Mouse (Mus musculus) heart, adult 2 months (tissue): ENCODE measurements around the gene Ube2f. TPM values are rescaled to one million over a fixed set of nuclear protein-coding genes. Genes with fewer than 3 reads are reported as not detected.

Experiments used
- DNase-seq, 2 experiments: peaks; one replicate each; pipeline ENCODE4 v3.0.0; 2021
- H3K27ac ChIP-seq: fragments of 200-600 bp; 2 replicates; pipeline ENCODE4 v1.8.1; 2022
- H3K27me3 ChIP-seq: fragments of 200-500 bp; 2 replicates; pipeline ENCODE4 v1.6.1; 2012; ENCODE audit warnings: mild to moderate bottlenecking, low read length, inconsistent platforms, mixed read lengths; ENCODE audit not compliant: control insufficient read depth, insufficient read depth
- H3K36me3 ChIP-seq: fragments of 200-500 bp; 2 replicates; pipeline ENCODE4 v1.6.1; 2012; ENCODE audit warnings: low read length, inconsistent platforms; ENCODE audit not compliant: control insufficient read depth, insufficient read depth
- H3K4me1 ChIP-seq: fragments of 200-500 bp; 2 replicates; pipeline ENCODE4 v1.6.1; 2011; ENCODE audit warnings: low read length; ENCODE audit not compliant: control insufficient read depth, insufficient read depth
- H3K4me3 ChIP-seq: fragments of 200-600 bp; 2 replicates; pipeline ENCODE4 v1.8.1; 2022
- H3K79me2 ChIP-seq: fragments of 200-500 bp; replicated peaks from 2 replicates; pipeline ENCODE4 v1.6.1; 2012; ENCODE audit warnings: mild to moderate bottlenecking, inconsistent platforms, low read length, moderate library complexity, mixed read lengths; ENCODE audit not compliant: control insufficient read depth, insufficient read depth
- H3K9ac ChIP-seq: fragments of 200-500 bp; 2 replicates; pipeline ENCODE4 v1.6.1; 2012; ENCODE audit warnings: low read depth, mild to moderate bottlenecking, control low read depth, inconsistent platforms, low read length, mixed read lengths
- CTCF ChIP-seq: fragments of 200-600 bp; IDR thresholded peaks from 2 replicates; pipeline ENCODE4 v1.8.1; 2022; ENCODE audit warnings: antibody characterized with exemption, mild to moderate bottlenecking, moderate library complexity
- EP300 ChIP-seq: fragments of 200-500 bp; IDR thresholded peaks from 2 replicates; pipeline ENCODE4 v1.6.1; 2011; ENCODE audit warnings: low read depth, low read length, control low read depth; ENCODE audit not compliant: insufficient read depth
- POLR2A ChIP-seq: fragments of 200-500 bp; IDR thresholded peaks from 2 replicates; pipeline ENCODE4 v1.6.1; 2011; ENCODE audit warnings: mild to moderate bottlenecking, low read depth, low read length, control low read depth; ENCODE audit not compliant: insufficient read depth
- WGBS: fragments of 180-500 bp; shearing (Covaris S2); methylation state at CpG from one replicate; pipeline ENCODE4 v1.1.7; 2018; 5-methylcytosine and 5-hydroxymethylcytosine counted together
- intact Hi-C: fragments of 180-260 bp; cut with DNase I; formaldehyde crosslinking; loops from one replicate; pipeline ENCODE4 v1.15.1; 2025
- long read RNA-seq: library from polyadenylated mRNA; stranded (forward); transcript quantifications from one replicate; pipeline ENCODE4 v2.0.0, GENCODE M21; 2021
- polyA plus RNA-seq: library from polyadenylated mRNA; depleted of rRNA; stranded (reverse); fragments of >200 nt; gene quantifications from 2 replicates; pipeline ENCODE4 v1.2.3, GENCODE M21; 2012; rRNA removed
- total RNA-seq, 2 experiments: library from RNA; stranded (reverse); gene quantifications; 2 replicates each; pipeline ENCODE4 v1.2.3; 2021

Gene Ube2f
- 10 to 100 TPM; 43.1 to 48.1 TPM for total RNA-seq
- 39.4 and 62.5 TPM in 2 replicates for polyA plus RNA-seq
- long read RNA-seq, full-length matches to known transcripts: 40 of 48 reads
- long read RNA-seq, partial matches to known transcripts: 1 of 48 reads
- long read RNA-seq, other reads (novel, unspliced or antisense): 7 of 48 reads

GRCm38 (mm10) chr1:91249564-91250414 is at the start of gene Ube2f:
TSS of gene Ube2f (plus strand) at chr1:91250304.
- peaks cover 2% of the 10 kb centered on the region; the same call in 1 of the 2 replicates for H3K36me3 ChIP-seq
- under 1% methylated on average over 43 of the region's 43 CpGs for WGBS
- no peaks in the 10 kb centered on the region for H3K27me3 ChIP-seq
- H3K9ac ChIP-seq: peak within 1 kb of the TSS; percentile 93
- peak; percentile 64 for TF ChIP-seq CTCF
- peak; percentile 90 for TF ChIP-seq EP300
- TF ChIP-seq POLR2A: peak; percentile 76
- peak; percentile 91 to 95 for DNase-seq
- intact Hi-C loops: loop anchor here (1.0 kb wide), 1 partner anchor 49 kb away; the partner anchor contains the start of gene Scly
- peak within 1 kb of the TSS; percentile 91 for H3K4me3 ChIP-seq
- H3K4me1 ChIP-seq: peaks cover 7% of the 10 kb centered on the region
- peak within 1 kb of the TSS; percentile 86 for H3K27ac ChIP-seq
- H3K79me2 ChIP-seq: peaks cover 4% of the 10 kb centered on the region; the same call in 1 of the 2 replicates

- WGBS: 50% methylated on average over 3 of the region's 3 CpGs
- intact Hi-C loops: no loop called here
- H3K4me1 ChIP-seq: no peaks in the 10 kb centered on the region
- no peaks in the 10 kb centered on the region for H3K36me3 ChIP-seq
- no peak overlapping the region for H3K27ac ChIP-seq
- H3K79me2 ChIP-seq: no peaks in the 10 kb centered on the region
- no peaks in the 10 kb centered on the region for H3K27me3 ChIP-seq
- H3K4me3 ChIP-seq: no peak overlapping the region
- DNase-seq: no peak
- no peak overlapping the region for H3K9ac ChIP-seq
- TF ChIP-seq CTCF (no peak), POLR2A (no peak), EP300 (no peak)
These were observed 49.0 kb upstream of the Ube2f start for GRCm38 (mm10) chr1:91201122-91201521.

- no peak for TF ChIP-seq POLR2A
- no peak for TF ChIP-seq EP300
- TF ChIP-seq CTCF: no peak
- 85% methylated on average over 5 of the region's 5 CpGs for WGBS
- intact Hi-C loops: no loop called here
- Histone ChIP-seq H3K9ac (no peak overlapping the region), H3K27ac (no peak overlapping the region), H3K36me3 (no peaks in the 10 kb centered on the region), H3K79me2 (no peaks in the 10 kb centered on the region), H3K27me3 (no peaks in the 10 kb centered on the region), H3K4me3 (no peak overlapping the region), H3K4me1 (peaks cover 10% of the 10 kb centered on the region)
- DNase-seq: no peak
These were observed 45.8 kb upstream of the Ube2f start for GRCm38 (mm10) chr1:91204221-91204765.

GRCm38 (mm10) chr1:91205651-91206050 is 44.5 kb upstream of the Ube2f start:
- WGBS: 75% methylated on average over 6 of the region's 6 CpGs
- Histone ChIP-seq H3K27ac (no peak overlapping the region), H3K36me3 (no peaks in the 10 kb centered on the region), H3K9ac (no peak overlapping the region), H3K79me2 (no peaks in the 10 kb centered on the region), H3K27me3 (no peaks in the 10 kb centered on the region), H3K4me1 (peaks cover 13% of the 10 kb centered on the region), H3K4me3 (no peak overlapping the region)
- intact Hi-C loops: no loop called here
- DNase-seq: no peak
- no peak for TF ChIP-seq POLR2A

GRCm38 (mm10) chr1:91206336-91206735 is 43.8 kb upstream of the Ube2f start:
- Histone ChIP-seq H3K4me1 (peaks cover 19% of the 10 kb centered on the region), H3K27me3 (no peaks in the 10 kb centered on the region), H3K36me3 (no peaks in the 10 kb centered on the region), H3K4me3 (no peak overlapping the region), H3K27ac (no peak overlapping the region), H3K9ac (no peak overlapping the region), H3K79me2 (no peaks in the 10 kb centered on the region)
- no peak for TF ChIP-seq EP300
- no peak for TF ChIP-seq POLR2A
- TF ChIP-seq CTCF: no peak
- DNase-seq: no peak
- WGBS: 71% methylated on average over 8 of the region's 8 CpGs
- intact Hi-C loops: no loop called here

- H3K27me3 ChIP-seq: no peaks in the 10 kb centered on the region
- H3K36me3 ChIP-seq: no peaks in the 10 kb centered on the region
- H3K27ac ChIP-seq: no peak overlapping the region
- no peak for DNase-seq
- H3K9ac ChIP-seq: no peak overlapping the region
- TF ChIP-seq EP300 (no peak), CTCF (no peak), POLR2A (no peak)
- H3K4me3 ChIP-seq: no peak overlapping the region
- H3K79me2 ChIP-seq: no peaks in the 10 kb centered on the region
- 52% methylated on average over 5 of the region's 5 CpGs for WGBS
- intact Hi-C loops: no loop called here
- H3K4me1 ChIP-seq: peaks cover 23% of the 10 kb centered on the region
These were observed 43.2 kb upstream of the Ube2f start for GRCm38 (mm10) chr1:91206873-91207272.
